Mouse (Mus musculus): ENCODE measurements at regions not wholly inside any gene's neighbourhood (a gene's known extent, or its start where the extent isn't known, plus 50 kb on each side); places are given as distances from the start of the nearest gene placed in this dataset.
"Not testable (repeated sequence)": the region's sequence is repeated elsewhere in the genome, so short reads cannot be mapped to it uniquely, and the experiment has no call there.

DNA sequence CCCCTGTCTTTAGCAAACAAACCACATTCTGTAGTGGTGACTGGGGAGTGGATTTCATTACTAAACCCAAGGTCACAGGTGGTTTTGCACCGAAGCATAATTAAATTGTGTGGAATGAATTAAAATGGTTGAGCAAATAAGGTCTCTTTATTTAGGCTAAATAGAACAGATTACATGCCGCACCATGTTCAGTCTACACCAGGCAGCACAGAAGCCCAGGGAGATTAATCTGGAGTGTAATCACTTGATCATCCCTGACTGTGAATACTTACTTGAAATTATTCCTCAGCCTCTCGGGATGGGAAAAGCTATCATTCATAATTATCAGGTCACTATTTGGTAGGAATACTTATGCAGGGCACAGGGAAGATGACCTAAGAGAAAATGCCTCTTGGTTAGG lies 1293.3 kb upstream of the Sel1l start:
- DNase-seq = no peak

- no peak for DNase-seq
These were observed 1287.4 kb upstream of the Sel1l start for GRCm38 (mm10) chr12:93136395-93136794.

GRCm38 (mm10) chr12:93122216-93122615 lies 1273.3 kb upstream of the Sel1l start:
- no peak for DNase-seq

GRCm38 (mm10) chr12:93088031-93088790 lies 1239.3 kb upstream of the Sel1l start:
- DNase-seq = no peak

- DNase-seq = no peak
These were observed 1214.9 kb upstream of the Sel1l start for GRCm38 (mm10) chr12:93063864-93064263.

- no peak for DNase-seq
These were observed 1170.7 kb upstream of the Sel1l start for GRCm38 (mm10) chr12:93019633-93020032.

- no peak for DNase-seq
These were observed 1162.6 kb upstream of the Sel1l start for GRCm38 (mm10) chr12:93011583-93011982.

DNA sequence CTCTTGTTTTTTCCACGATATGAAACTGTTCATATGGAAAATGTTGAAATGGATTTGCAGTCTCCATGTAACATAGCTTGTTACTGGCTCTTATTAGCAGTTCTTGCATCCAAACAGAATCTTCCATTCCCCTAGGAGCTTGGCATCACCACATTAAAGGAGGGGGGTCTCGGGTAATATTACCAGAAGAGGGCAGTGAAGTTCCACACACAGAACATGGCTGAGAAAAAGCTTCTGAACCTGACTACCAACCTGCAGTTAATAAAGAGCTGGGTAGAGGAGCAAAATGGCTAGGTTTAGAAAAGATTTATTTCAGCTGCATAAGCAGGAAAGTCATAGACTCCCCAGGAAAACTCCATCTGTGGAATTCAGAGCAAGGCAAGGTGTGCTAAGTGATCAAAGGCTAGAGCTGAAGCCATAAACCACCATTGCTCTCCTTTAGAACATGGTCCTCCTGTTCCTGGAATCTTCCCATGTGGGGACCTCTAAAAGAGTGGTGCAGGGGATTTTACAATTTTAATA lies 1157.9 kb upstream of the Sel1l start:
- DNase-seq = no peak

GRCm38 (mm10) chr12:93003125-93003524 lies 1154.2 kb upstream of the Sel1l start:
- no peak for DNase-seq

DNA sequence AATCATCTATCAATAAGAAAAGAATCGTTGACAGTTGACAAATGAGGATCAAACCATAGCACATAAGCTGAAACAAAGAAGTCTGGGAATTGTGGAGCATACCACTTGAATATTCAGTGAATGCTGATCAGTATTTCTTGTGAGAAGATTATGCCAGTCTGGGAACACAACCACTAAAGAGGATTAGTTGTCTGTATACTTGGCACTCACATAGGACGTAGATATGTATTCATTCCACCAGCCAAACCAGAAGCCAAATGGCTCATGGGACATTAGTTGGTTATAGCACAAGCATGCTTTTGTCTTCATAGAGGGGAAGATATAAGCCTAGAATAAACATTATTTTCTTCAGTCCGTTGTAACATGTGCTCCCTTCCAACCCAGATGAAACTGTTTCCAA lies 1126.7 kb upstream of the Sel1l start:
- no peak for DNase-seq

- no peak for DNase-seq
These were observed 1095.4 kb upstream of the Sel1l start for GRCm38 (mm10) chr12:92944352-92944751.

GRCm38 (mm10) chr12:92927591-92927990 lies 1078.6 kb upstream of the Sel1l start:
- no peak for DNase-seq

- no peak for DNase-seq
These were observed 1078.0 kb upstream of the Sel1l start for GRCm38 (mm10) chr12:92926942-92927341.

DNA sequence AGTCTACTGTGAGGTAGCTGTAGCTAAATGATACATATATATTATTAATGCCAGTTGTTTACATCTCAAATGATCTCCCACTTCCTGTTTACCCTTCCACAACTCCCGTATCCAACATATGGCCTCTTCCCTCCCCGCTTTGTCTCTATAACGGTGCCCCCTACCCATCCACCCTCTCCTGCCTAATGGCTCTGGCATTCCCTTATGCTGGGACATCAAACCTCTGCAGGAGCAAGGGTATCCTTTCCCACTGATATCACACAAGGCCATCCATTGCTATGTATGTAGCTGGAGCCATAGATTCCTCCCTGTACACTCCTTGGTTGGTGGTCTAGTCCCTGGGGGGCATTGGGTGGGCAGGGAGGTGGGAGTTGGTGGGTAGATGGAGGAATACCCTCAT lies 1071.0 kb upstream of the Sel1l start:
- no peak for DNase-seq

- no peak for DNase-seq
These were observed 1067.3 kb upstream of the Sel1l start for GRCm38 (mm10) chr12:92916267-92916666.

DNA sequence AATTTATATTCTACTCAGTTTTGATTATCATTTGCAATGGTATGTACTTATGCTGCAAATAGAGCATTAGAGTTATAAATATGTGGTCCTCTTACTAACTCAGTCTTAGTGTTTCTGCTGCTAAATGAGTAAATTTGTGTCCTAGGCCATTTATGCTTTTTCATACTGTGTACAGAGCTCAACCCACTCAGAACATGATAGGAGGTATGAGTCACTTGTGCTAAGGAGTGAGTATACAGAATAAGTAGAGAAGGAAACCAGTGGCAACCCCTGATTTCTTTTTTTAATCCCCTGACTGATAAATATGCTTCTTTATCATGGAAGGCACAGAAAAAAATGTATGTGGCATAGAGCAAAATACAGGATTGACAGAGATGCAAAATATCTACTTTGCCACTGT lies 1066.8 kb upstream of the Sel1l start:
- DNase-seq = no peak

DNA sequence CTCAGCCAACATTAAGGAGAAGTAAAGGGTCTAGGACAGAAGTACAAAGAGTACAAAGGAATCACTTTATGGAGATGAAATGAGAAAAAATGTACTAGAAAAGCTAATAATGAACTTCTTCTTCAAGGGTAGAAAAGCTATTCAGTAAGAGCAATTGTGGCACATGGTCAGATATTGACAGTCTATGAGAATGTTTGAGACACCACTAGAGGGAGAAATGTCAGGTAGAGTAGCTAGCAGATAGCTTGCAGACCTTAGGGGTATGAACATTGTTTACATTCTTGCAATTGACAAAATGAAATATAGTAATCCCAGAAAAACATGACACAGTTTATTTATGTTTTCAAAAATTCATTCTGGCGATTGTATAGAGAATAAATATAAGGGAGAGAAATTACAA lies 1066.2 kb upstream of the Sel1l start:
- no peak for DNase-seq

- DNase-seq = no peak
These were observed 1055.4 kb upstream of the Sel1l start for GRCm38 (mm10) chr12:92904382-92904781.

GRCm38 (mm10) chr12:92892315-92892714 lies 1043.4 kb upstream of the Sel1l start:
- DNase-seq = no peak

GRCm38 (mm10) chr12:92891663-92892062 lies 1042.7 kb upstream of the Sel1l start:
- DNase-seq = not testable (repeated sequence)

DNA sequence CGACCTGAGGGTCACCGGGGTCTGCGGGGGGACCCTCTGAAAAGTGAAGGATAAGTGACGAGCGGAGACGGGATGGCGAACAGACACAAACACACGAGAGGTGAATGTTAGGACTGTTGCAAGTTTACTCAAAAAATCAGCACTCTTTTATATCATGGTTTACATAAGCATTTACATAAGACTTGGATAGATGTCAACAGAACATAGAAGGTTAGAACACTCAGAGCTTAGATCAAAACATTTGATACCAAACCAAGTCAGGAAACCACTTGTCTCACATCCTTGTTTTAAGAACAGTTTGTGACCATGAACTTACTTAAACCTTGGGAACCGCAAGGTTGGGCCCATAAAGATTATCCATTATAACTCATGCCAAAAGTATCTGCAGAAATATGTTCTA lies 1042.2 kb upstream of the Sel1l start:
- DNase-seq = not testable (repeated sequence)

DNA sequence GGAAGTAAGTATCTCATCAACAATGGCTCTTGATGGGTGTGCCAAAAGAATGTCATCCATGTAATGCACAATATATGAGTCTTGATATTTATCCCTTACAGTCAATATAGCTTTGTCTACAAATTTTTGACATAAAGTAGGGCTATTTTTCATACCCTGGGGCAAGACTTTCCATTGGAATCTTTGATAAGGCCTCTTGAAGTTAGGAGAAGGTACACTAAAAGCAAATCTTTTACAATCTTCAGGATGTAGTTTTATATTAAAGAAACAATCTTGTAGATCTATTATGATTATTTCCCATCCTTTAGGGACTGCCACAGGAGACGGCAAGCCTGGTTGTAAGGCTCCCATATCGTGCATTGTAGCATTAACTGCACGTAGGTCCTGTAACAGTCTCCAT lies 1038.8 kb upstream of the Sel1l start:
- no peak for DNase-seq

GRCm38 (mm10) chr12:92886394-92887075 lies 1037.6 kb upstream of the Sel1l start:
- DNase-seq = not testable (repeated sequence)

DNA sequence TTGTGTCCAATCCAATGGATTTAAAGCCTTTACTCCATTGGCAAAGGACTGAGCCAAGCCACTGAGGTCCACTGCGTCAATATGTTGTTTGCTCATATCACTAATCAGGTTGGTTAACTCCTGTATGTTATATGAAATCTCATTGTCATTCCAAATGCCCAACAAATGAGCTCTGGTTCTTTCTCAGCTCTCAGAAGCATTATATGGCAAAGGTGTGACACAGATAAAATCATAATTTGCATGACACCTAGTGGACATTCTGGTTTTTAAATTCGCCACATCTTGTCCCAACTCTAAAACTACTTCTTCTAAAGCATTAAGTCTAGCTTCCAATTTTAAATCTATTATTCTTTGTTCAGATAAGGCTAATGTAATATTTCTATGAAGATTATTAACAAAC lies 1035.1 kb upstream of the Sel1l start:
- DNase-seq = not testable (repeated sequence)

Measured in lung, adult 18-20 months (tissue).